Mouse (Mus musculus) heart, embryonic 14.5 days (tissue): ENCODE data around the gene Tceal3. TPM values are rescaled to one million over a fixed set of nuclear protein-coding genes. Genes with fewer than 3 reads are reported as not detected.
A peak's percentile ranks its signal among the peaks of the same experiment; 100 is the strongest.
"Not testable (repeated sequence)": the region's sequence is repeated elsewhere in the genome, so short reads cannot be mapped to it uniquely, and the experiment has no call there.

Experiments
- ATAC-seq: fragments of 200-750 bp; cut with Nextera tagmentation; 2 replicates; pipeline ENCODE4 v1.8.0; 2017; ENCODE audit warnings: low read depth, moderate TSS enrichment; ENCODE audit not compliant: insufficient number of reproducible peaks, insufficient read depth, low FRiP score
- H3K27ac ChIP-seq, 2 experiments: fragments of 200-500 bp in 1 of 2; fragments of 300-500 bp in 1 of 2; sonication (generic) in 1 of 2; replicated peaks in 1 of 2; 2 replicates each; pipeline ENCODE4 v1.5.1; 2012 to 2014; ENCODE audit warnings: low read depth in 2 of 2, low read length in 2 of 2, control low read depth in 1 of 2, mild to moderate bottlenecking in 1 of 2, mixed read lengths in 1 of 2; ENCODE audit not compliant: control insufficient read depth in 1 of 2, insufficient read depth in 1 of 2
- H3K27me3 ChIP-seq: fragments of 300-500 bp; sonication (generic); 2 replicates; pipeline ENCODE4 v1.6.1; 2014; ENCODE audit warnings: mild to moderate bottlenecking, low read length, control low read depth; ENCODE audit not compliant: control insufficient read depth, insufficient read depth
- H3K36me3 ChIP-seq: fragments of 300-500 bp; sonication (generic); 2 replicates; pipeline ENCODE4 v1.6.1; 2014; ENCODE audit warnings: mild to moderate bottlenecking, control low read depth, low read length, mixed read lengths; ENCODE audit not compliant: control insufficient read depth, insufficient read depth
- H3K4me1 ChIP-seq, 2 experiments: fragments of 200-500 bp in 1 of 2; fragments of 300-500 bp in 1 of 2; sonication (generic) in 1 of 2; 2 replicates each; pipeline ENCODE4 v1.6.1; 2012 to 2014; ENCODE audit warnings: low read length in 2 of 2, control low read depth in 1 of 2, mixed read lengths in 1 of 2; ENCODE audit not compliant: control insufficient read depth in 2 of 2, insufficient read depth in 2 of 2
- H3K4me2 ChIP-seq: fragments of 300-500 bp; sonication (generic); 2 replicates; pipeline ENCODE4 v1.6.1; 2014; ENCODE audit warnings: mild to moderate bottlenecking, low read length
- H3K4me3 ChIP-seq, 2 experiments: fragments of 200-500 bp in 1 of 2; fragments of 300-500 bp in 1 of 2; sonication (generic) in 1 of 2; 2 replicates each; pipeline ENCODE4 v1.5.1; 2012 to 2014; ENCODE audit warnings: low read length in 2 of 2, mild to moderate bottlenecking in 2 of 2, control low read depth in 1 of 2, low read depth in 1 of 2, moderate library complexity in 1 of 2; ENCODE audit not compliant: control insufficient read depth in 1 of 2, insufficient read depth in 1 of 2
- H3K9ac ChIP-seq: fragments of 300-500 bp; sonication (generic); 2 replicates; pipeline ENCODE4 v1.6.1; 2014; ENCODE audit warnings: mild to moderate bottlenecking, low read length
- H3K9me3 ChIP-seq: fragments of 300-500 bp; sonication (generic); 2 replicates; pipeline ENCODE4 v1.6.1; 2016; ENCODE audit warnings: low read length, control low read depth; ENCODE audit not compliant: control insufficient read depth
- WGBS: fragments of 180-500 bp; shearing (Covaris S2); extraction: QIAGEN DNeasy Blood & Tissue Kit; methylation state at CpG from one replicate; pipeline ENCODE4 v1.1.7; 2014; 5-methylcytosine and 5-hydroxymethylcytosine counted together
- polyA plus RNA-seq: library from polyadenylated mRNA; unstranded; fragments of >200 nt; fragmentation: Nextera tagmentation; extraction: Ambion mirVana; gene quantifications from 2 replicates; pipeline ENCODE4 v1.2.1, GENCODE M21; 2014

Gene Tceal3
- polyA plus RNA-seq, 1 experiment from 2014 or later, result 3.0 TPM

DNA sequence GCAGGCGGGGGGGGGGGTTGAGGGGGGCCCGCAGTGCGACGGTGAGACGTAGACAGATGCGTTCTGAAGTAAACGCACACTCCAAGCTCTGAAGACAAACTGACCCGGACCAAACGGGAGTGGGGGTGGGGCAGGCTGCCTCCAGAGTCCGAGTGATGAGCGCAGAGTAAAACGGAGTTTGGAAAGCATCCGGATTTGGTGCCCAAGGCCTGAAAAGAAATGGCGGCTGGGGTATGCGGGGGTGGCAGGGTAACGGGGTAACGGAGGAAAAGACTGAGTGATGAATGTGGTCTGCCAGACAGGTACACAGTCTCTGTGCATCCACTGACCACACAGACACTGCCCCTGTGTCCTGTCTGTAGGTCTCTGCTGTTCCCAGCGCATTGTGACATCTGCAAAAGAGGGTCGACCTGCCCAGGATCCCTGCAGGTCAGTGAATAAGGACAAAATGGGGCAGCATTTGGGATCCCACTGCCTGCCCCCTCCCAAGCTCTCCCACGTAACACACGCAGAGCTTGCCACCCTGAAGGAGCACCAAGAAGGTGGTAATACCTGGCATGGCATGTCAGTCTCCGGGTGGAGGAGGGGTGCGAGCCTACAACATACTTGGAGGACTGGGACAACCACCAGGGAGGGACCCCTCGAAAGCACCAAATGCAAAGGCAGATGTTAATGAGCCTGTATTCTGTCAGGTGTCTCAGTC, 76.3 kb downstream of the Tceal3 start:
- 28% methylated on average over 23 of the region's 24 CpGs for WGBS
- H3K9ac ChIP-seq, result peak overlapping the region; percentile 57

GRCm38 (mm10) chrX:136668794-136669193, 78.2 kb downstream of the Tceal3 start:
- no peak overlapping the region for H3K27ac ChIP-seq
- ATAC-seq, result no peak
- H3K9me3 ChIP-seq, result no peaks in the 10 kb centered on the region

More for the DNA sequence above, 76.3 kb downstream of the Tceal3 start:
- H3K27ac ChIP-seq, H3K4me1 ChIP-seq, H3K27me3 ChIP-seq, H3K9me3 ChIP-seq, ATAC-seq, H3K36me3 ChIP-seq: not testable (repeated sequence)
- H3K4me3 ChIP-seq, result peak overlapping the region; percentile 36 to 39
- peak overlapping the region; percentile 70 for H3K4me2 ChIP-seq

DNA sequence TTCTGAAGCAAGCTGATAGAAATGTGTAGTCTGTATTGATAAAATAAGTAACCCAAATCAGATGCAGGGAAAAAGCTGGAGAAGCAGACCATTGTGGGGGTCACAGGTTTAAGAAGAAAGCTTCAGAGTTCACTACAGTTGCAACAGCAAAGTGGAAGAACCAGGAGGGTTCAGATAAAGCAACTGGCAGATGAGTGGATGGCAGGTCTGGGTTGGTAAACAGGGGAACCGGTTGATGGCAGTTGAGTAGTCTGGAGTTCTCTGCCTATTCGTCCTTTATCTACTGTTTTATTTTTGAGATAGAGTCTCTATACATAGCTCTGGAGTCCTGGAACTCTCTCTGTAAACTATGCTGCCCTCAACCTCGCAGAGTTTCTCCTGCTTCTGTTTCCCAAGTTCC, 90.3 kb downstream of the Tceal3 start:
- no peak overlapping the region for H3K9ac ChIP-seq
- H3K4me3 ChIP-seq, result no peak overlapping the region
- no peaks in the 10 kb centered on the region for H3K4me1 ChIP-seq
- no peak overlapping the region for H3K27ac ChIP-seq
- H3K36me3 ChIP-seq, result no peaks in the 10 kb centered on the region
- no peaks in the 10 kb centered on the region for H3K27me3 ChIP-seq
- H3K9me3 ChIP-seq, result no peaks in the 10 kb centered on the region
- 30% methylated on average over 3 of the region's 3 CpGs for WGBS
- ATAC-seq, result no peak
- H3K4me2 ChIP-seq, result no peak overlapping the region

More at GRCm38 (mm10) chrX:136668794-136669193, 78.2 kb downstream of the Tceal3 start:
- no peaks in the 10 kb centered on the region for H3K27me3 ChIP-seq
- H3K36me3 ChIP-seq, result no peaks in the 10 kb centered on the region
- no peaks in the 10 kb centered on the region for H3K4me1 ChIP-seq
- no peak overlapping the region for H3K4me2 ChIP-seq
- H3K9ac ChIP-seq, result no peak overlapping the region
- H3K4me3 ChIP-seq, result no peak overlapping the region
- 59% methylated on average over 2 of the region's 2 CpGs for WGBS

DNA sequence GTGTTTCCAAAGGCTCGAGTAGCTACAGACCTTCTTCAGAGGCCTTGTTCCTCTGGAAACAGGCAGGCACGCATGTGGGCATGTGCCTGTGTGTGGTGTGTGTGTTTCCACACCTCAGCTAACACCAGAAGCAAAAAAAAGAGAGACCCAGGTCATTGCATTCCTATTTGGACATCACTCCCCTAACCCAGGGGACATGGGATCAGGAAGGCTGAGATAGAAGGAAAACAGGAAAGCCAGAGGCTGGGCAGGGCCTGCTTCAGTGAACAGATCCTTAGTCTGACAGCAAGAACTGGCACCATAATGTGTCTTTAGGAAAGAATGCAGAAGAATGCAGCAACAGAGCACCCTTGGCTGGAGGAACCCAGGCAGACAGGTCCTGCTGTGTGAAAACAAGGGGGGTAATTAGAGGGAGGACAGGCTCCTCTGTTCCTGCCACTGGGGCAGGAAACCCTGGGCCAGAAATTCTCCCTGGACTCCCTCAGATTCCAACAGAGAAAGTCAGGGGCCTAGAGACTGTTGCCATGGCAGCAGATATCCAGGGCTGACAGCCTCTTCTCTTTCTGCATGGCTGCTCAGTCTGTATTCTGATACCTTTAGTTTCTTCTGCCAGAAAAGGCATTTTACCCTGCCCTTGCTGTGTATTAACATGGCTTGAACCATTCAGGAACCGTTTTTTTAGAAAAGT, 101.1 kb downstream of the Tceal3 start:
- 53% methylated on average over 3 of the region's 3 CpGs for WGBS
- not testable (repeated sequence) for H3K4me3 ChIP-seq, ATAC-seq, H3K4me1 ChIP-seq, H3K9me3 ChIP-seq, H3K9ac ChIP-seq, H3K36me3 ChIP-seq, H3K4me2 ChIP-seq, H3K27me3 ChIP-seq, H3K27ac ChIP-seq

DNA sequence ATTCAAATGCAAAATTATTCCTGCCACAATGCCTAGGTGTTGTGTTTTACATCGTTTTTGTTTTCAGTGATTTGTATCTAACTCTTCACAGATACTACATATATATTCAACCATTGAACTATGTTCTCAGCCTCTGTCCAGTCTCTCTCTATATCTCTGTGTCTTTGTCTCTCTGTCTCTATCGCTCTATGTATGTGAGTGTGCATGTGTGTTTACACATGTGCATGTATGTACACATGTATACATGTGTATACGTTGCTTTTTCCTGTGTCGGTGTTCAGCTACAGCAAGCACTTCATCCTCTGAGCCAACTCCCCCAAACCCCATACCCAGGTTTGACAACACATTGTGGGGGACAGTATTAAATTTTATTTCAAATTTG, 101.6 kb downstream of the Tceal3 start:
- WGBS, result 82% methylated on average over 4 of the region's 4 CpGs
- Histone ChIP-seq H3K4me2 (no peak overlapping the region), H3K27ac (no peak overlapping the region), H3K27me3 (no peaks in the 10 kb centered on the region), H3K36me3 (no peaks in the 10 kb centered on the region), H3K4me3 (no peak overlapping the region), H3K9ac (no peak overlapping the region), H3K4me1 (no peaks in the 10 kb centered on the region), H3K9me3 (no peaks in the 10 kb centered on the region)
- no peak for ATAC-seq

GRCm38 (mm10) chrX:136693196-136693595, 102.6 kb downstream of the Tceal3 start:
- no peaks in the 10 kb centered on the region for H3K4me1 ChIP-seq
- H3K27me3 ChIP-seq, result no peaks in the 10 kb centered on the region
- ATAC-seq, result no peak
- WGBS, result 82% methylated on average over 5 of the region's 5 CpGs
- H3K36me3 ChIP-seq, result no peaks in the 10 kb centered on the region
- H3K4me2 ChIP-seq, result no peak overlapping the region
- no peak overlapping the region for H3K27ac ChIP-seq
- no peak overlapping the region for H3K4me3 ChIP-seq
- no peaks in the 10 kb centered on the region for H3K9me3 ChIP-seq
- H3K9ac ChIP-seq, result no peak overlapping the region

GRCm38 (mm10) chrX:136707446-136708167, 117.0 kb downstream of the Tceal3 start, which contains the start of gene Tceal1:
Tceal1 (plus strand) TSS chrX:136707982.
- H3K4me3 ChIP-seq, result peak within 1 kb of the TSS; percentile 54 to 66
- H3K36me3 ChIP-seq, result no peaks in the 10 kb centered on the region
- H3K4me2 ChIP-seq, result peak within 1 kb of the TSS; percentile 68
- H3K9ac ChIP-seq, result peak within 1 kb of the TSS; percentile 83
- WGBS, result 23% methylated on average over 15 of the region's 15 CpGs
- H3K27me3 ChIP-seq, result no peaks in the 10 kb centered on the region
- peak within 1 kb of the TSS; percentile 80 to 82 for H3K27ac ChIP-seq
- ATAC-seq, result 0 out of 2 replicates have a peak, but pooled peaks have one; percentile 43
- no peaks in the 10 kb centered on the region for H3K9me3 ChIP-seq
- H3K4me1 ChIP-seq, result no peaks in the 10 kb centered on the region
